Mouse (Mus musculus) spleen, adult 18-20 months (tissue): ENCODE data around the gene Pdpk1.
A peak's percentile ranks its signal among the peaks of the same experiment; 100 is the strongest.
"Not testable (repeated sequence)": the region's sequence is repeated elsewhere in the genome, so short reads cannot be mapped to it uniquely, and the experiment has no call there.

Source experiments
- DNase-seq, 2 experiments: peaks; one replicate each; pipeline ENCODE4 v3.0.0; 2022; ENCODE audit warnings: mixed read lengths in 2 of 2

The Pdpk1 gene

GRCm38 (mm10) chr17:24111256-24111655 is 39.5 kb downstream of the Pdpk1 start:
- DNase-seq: no peak

- DNase-seq: no peak
Observed at GRCm38 (mm10) chr17:24108896-24109295, 41.8 kb downstream of the Pdpk1 start.

- no peak for DNase-seq
Observed at GRCm38 (mm10) chr17:24105111-24105510, 45.6 kb downstream of the Pdpk1 start.

- DNase-seq: no peak
Observed at GRCm38 (mm10) chr17:24098354-24098753, 52.4 kb downstream of the Pdpk1 start.

GRCm38 (mm10) chr17:24090575-24090974 is 60.1 kb downstream of the Pdpk1 start:
- DNase-seq: no peak

- not testable (repeated sequence) for DNase-seq
Observed at GRCm38 (mm10) chr17:24086399-24086798, 64.3 kb downstream of the Pdpk1 start.

- DNase-seq: no peak
Observed at GRCm38 (mm10) chr17:24084593-24084992, 66.1 kb downstream of the Pdpk1 start.

GRCm38 (mm10) chr17:24077101-24077500 is 73.6 kb downstream of the Pdpk1 start:
- DNase-seq: no peak

GRCm38 (mm10) chr17:24072919-24073696 is 77.6 kb downstream of the Pdpk1 start, which contains the start of gene Kctd5:
Kctd5 (minus strand) TSS chr17:24073485.
- peak; percentile 86 to 91 for DNase-seq

- DNase-seq: no peak
Observed at GRCm38 (mm10) chr17:24069531-24069930, 81.2 kb downstream of the Pdpk1 start.

GRCm38 (mm10) chr17:24068271-24068670 is 82.5 kb downstream of the Pdpk1 start:
- no peak for DNase-seq

GRCm38 (mm10) chr17:24062459-24063155 is 88.1 kb downstream of the Pdpk1 start:
- DNase-seq: no peak

GRCm38 (mm10) chr17:24057730-24058245 is 92.9 kb downstream of the Pdpk1 start:
- no peak for DNase-seq

GRCm38 (mm10) chr17:24056636-24057625 is 93.8 kb downstream of the Pdpk1 start:
- no peak for DNase-seq

- DNase-seq: no peak
Observed at GRCm38 (mm10) chr17:24049008-24049407, 101.7 kb downstream of the Pdpk1 start.

- DNase-seq: no peak
Observed at GRCm38 (mm10) chr17:24048053-24048452, 102.7 kb downstream of the Pdpk1 start.

- DNase-seq: no peak
Observed at GRCm38 (mm10) chr17:24046026-24046425, 104.7 kb downstream of the Pdpk1 start.

- no peak for DNase-seq
Observed at GRCm38 (mm10) chr17:24045608-24046007, 105.1 kb downstream of the Pdpk1 start.

- no peak for DNase-seq
Observed at GRCm38 (mm10) chr17:24044482-24044881, 106.2 kb downstream of the Pdpk1 start.

GRCm38 (mm10) chr17:24037844-24038243 is 112.9 kb downstream of the Pdpk1 start, which contains the start of gene Prss27:
Prss27 (plus strand) TSS chr17:24038144.
- DNase-seq: no peak

- DNase-seq: no peak
Observed at GRCm38 (mm10) chr17:24037360-24037759, 113.4 kb downstream of the Pdpk1 start.

- DNase-seq: no peak
Observed at GRCm38 (mm10) chr17:24036954-24037353, 113.8 kb downstream of the Pdpk1 start.

- no peak for DNase-seq
Observed at GRCm38 (mm10) chr17:24035087-24035486, 115.6 kb downstream of the Pdpk1 start.
